Mouse (Mus musculus) ES-E14 (cell line): ENCODE data around the gene Olfr1020. TPM values are rescaled to one million over a fixed set of nuclear protein-coding genes. Genes with fewer than 3 reads are reported as not detected.

Experiments
- DNase-seq: peaks from one replicate; pipeline ENCODE4 v3.0.0-alpha.2; 2013; ENCODE audit warnings: low read depth, low spot score
- H3K27ac ChIP-seq: 2 replicates; pipeline ENCODE4 v1.5.1; 2012; ENCODE audit warnings: low read depth, mild to moderate bottlenecking, low read length, moderate library complexity, mixed read lengths; ENCODE audit not compliant: poor library complexity, insufficient read depth, severe bottlenecking
- H3K36me3 ChIP-seq: 2 replicates; pipeline ENCODE4 v1.6.1; 2012; ENCODE audit warnings: mild to moderate bottlenecking, low read length, moderate library complexity, mixed read lengths; ENCODE audit not compliant: control insufficient read depth, poor library complexity, insufficient read depth, severe bottlenecking
- H3K4me1 ChIP-seq, 2 experiments: fragments of 150-350 bp in 1 of 2; sonication (generic) in 1 of 2; 2 replicates each; pipeline ENCODE4 v1.6.1; 2012; ENCODE audit warnings: low read length in 2 of 2, mild to moderate bottlenecking in 1 of 2, mixed read lengths in 1 of 2; ENCODE audit not compliant: control insufficient read depth in 2 of 2, insufficient read depth in 2 of 2, poor library complexity in 1 of 2
- H3K4me3 ChIP-seq, 2 experiments: fragments of 150-350 bp in 1 of 2; sonication (generic) in 1 of 2; 2 replicates each; pipeline ENCODE4 v1.5.1; 2012; ENCODE audit warnings: low read length in 2 of 2, low read depth in 1 of 2, mild to moderate bottlenecking in 1 of 2, mixed read lengths in 1 of 2; ENCODE audit not compliant: insufficient read depth in 1 of 2, poor library complexity in 1 of 2, severe bottlenecking in 1 of 2
- H3K9ac ChIP-seq: 2 replicates; pipeline ENCODE4 v1.6.1; 2012; ENCODE audit warnings: low read depth, mild to moderate bottlenecking, low read length, mixed read lengths; ENCODE audit not compliant: poor library complexity, insufficient read depth, severe bottlenecking
- H3K9me3 ChIP-seq: fragments of 150-350 bp; sonication (generic); 2 replicates; pipeline ENCODE4 v1.6.1; 2012; ENCODE audit warnings: low read depth, mild to moderate bottlenecking, low read length; ENCODE audit not compliant: control insufficient read depth, insufficient read depth
- CHD2 ChIP-seq: IDR thresholded peaks from 2 replicates; pipeline ENCODE4 v1.6.1; 2014; ENCODE audit warnings: mild to moderate bottlenecking, low read depth, low read length, inconsistent platforms
- HCFC1 ChIP-seq: IDR thresholded peaks from 2 replicates; pipeline ENCODE4 v1.6.1; 2012; ENCODE audit warnings: low read length, inconsistent platforms, borderline replicate concordance; ENCODE audit not compliant: insufficient read depth
- MAFK ChIP-seq: IDR thresholded peaks from 2 replicates; pipeline ENCODE4 v1.6.1; 2014; ENCODE audit warnings: mild to moderate bottlenecking, low read depth, low read length, inconsistent platforms; ENCODE audit not compliant: insufficient read depth
- ZC3H11A ChIP-seq: IDR thresholded peaks from 2 replicates; pipeline ENCODE4 v1.6.1; 2012; ENCODE audit warnings: low read depth, mild to moderate bottlenecking, inconsistent platforms, low read length, borderline replicate concordance
- ZNF384 ChIP-seq: IDR thresholded peaks from 2 replicates; pipeline ENCODE4 v1.6.1; 2012; ENCODE audit warnings: low read depth, low read length, inconsistent platforms
- in situ Hi-C, 2 experiments: fragments of 600-800 bp; cut with MboI; formaldehyde crosslinking; loops; one replicate each; pipeline ENCODE4 v1.15.1; 2025; ENCODE audit warnings: low sequenced_read_pairs in 2 of 2, inconsistent platforms in 1 of 2; ENCODE audit not compliant: unreplicated experiment in 2 of 2
- total RNA-seq: library from RNA; depleted of rRNA; stranded (reverse); fragments of 300-350 nt; gene quantifications from 2 replicates; pipeline ENCODE4 v1.2.3, GENCODE M21; 2012; rRNA removed

The Olfr1020 gene
- total RNA-seq, result not detected in 2 replicates

DNA sequence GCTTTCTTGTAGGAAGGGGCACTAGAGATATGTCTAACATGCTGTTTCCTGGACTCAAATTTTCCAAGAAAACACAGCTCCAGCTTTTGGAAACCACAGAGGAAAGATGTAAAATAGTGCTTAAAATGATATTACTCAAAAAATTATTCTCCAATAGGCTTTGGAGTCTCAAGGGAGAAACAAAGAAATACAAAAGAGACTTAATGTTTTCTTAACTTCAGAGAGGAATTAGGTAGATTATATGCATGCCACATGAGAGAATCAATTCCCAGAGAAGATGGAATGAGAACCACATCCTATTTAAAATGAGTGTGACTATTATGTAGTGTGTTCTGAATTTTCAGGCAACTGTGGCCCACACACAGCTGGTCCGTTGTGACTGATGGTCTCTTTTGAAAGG is at the start of gene Olfr1020:
Gene Olfr1020, plus strand, starts transcription at position 301 of the 400 bp plus-strand sequence.
- TF ChIP-seq MAFK (no peak), HCFC1 (no peak), ZNF384 (no peak), ZC3H11A (no peak), CHD2 (no peak)
- Histone ChIP-seq H3K4me3 (no peak within 1 kb of the TSS), H3K9ac (no peak within 1 kb of the TSS), H3K9me3 (no peaks in the 10 kb centered on the region), H3K4me1 (no peaks in the 10 kb centered on the region), H3K36me3 (no peaks in the 10 kb centered on the region), H3K27ac (no peak within 1 kb of the TSS)
- DNase-seq, result no peak
- in situ Hi-C loops, result no loop called here

- Histone ChIP-seq H3K4me3 (no peak within 1 kb of the TSS), H3K36me3 (no peaks in the 10 kb centered on the region), H3K4me1 (no peaks in the 10 kb centered on the region), H3K9ac (no peak within 1 kb of the TSS), H3K9me3 (no peaks in the 10 kb centered on the region), H3K27ac (no peak within 1 kb of the TSS)
- no peak for TF ChIP-seq MAFK
- TF ChIP-seq ZNF384, result no peak
- no peak for TF ChIP-seq ZC3H11A
- no peak for TF ChIP-seq HCFC1
- no peak for TF ChIP-seq CHD2
- no peak for DNase-seq
- in situ Hi-C loops, result no loop called here
Measured at GRCm38 (mm10) chr2:85802444-85802843, 44.4 kb upstream of the Olfr1020 start, which contains the start of gene Olfr1016. Gene Olfr1016, minus strand, starts transcription at chr2:85802544.

GRCm38 (mm10) chr2:85804501-85804900 is 42.3 kb upstream of the Olfr1020 start:
- Histone ChIP-seq H3K4me3 (no peak overlapping the region), H3K4me1 (no peaks in the 10 kb centered on the region), H3K9ac (no peak overlapping the region), H3K9me3 (no peaks in the 10 kb centered on the region), H3K36me3 (no peaks in the 10 kb centered on the region), H3K27ac (no peak overlapping the region)
- no peak for TF ChIP-seq CHD2
- no peak for TF ChIP-seq MAFK
- TF ChIP-seq HCFC1, result no peak
- no peak for TF ChIP-seq ZNF384
- TF ChIP-seq ZC3H11A, result no peak
- in situ Hi-C loops, result no loop called here
- DNase-seq, result no peak

- Histone ChIP-seq H3K4me1 (no peaks in the 10 kb centered on the region), H3K9ac (no peak within 1 kb of the TSS), H3K4me3 (no peak within 1 kb of the TSS), H3K27ac (no peak within 1 kb of the TSS), H3K9me3 (no peaks in the 10 kb centered on the region), H3K36me3 (no peaks in the 10 kb centered on the region)
- TF ChIP-seq CHD2 (no peak), HCFC1 (no peak), ZC3H11A (no peak), MAFK (no peak), ZNF384 (no peak)
- in situ Hi-C loops, result no loop called here
- no peak for DNase-seq
Measured at GRCm38 (mm10) chr2:85818179-85818578, 28.7 kb upstream of the Olfr1020 start, which contains the start of gene Olfr1018. Gene Olfr1018, plus strand, starts transcription at chr2:85818479.

DNA sequence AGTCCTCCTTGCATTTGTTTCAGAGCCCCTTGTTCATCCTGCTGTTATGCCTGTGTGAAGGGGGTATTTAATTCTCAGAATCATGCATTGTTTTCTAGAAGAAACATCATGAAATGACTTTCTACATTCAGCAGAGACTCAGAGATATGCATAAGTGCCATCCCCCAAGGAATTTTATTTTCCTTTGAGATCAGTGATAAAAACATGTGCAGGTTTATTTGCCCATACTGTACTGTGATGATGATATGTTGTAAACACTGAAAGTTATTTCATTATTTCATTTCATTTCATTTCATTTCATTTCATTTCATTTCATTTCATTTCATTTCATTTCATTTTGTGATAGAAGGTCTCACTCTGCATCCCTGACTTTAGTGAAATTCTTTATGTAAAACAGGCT is 1.4 kb upstream of the Olfr1020 start, which contains the start of gene Olfr1019:
Gene Olfr1019, minus strand, starts transcription at position 101 of the 400 bp plus-strand sequence.
- no peak within 1 kb of the TSS for H3K27ac ChIP-seq
- no peaks in the 10 kb centered on the region for H3K4me1 ChIP-seq
- TF ChIP-seq MAFK (no peak), ZC3H11A (no peak), ZNF384 (no peak), CHD2 (no peak), HCFC1 (no peak)
- no peaks in the 10 kb centered on the region for H3K9me3 ChIP-seq
- no peaks in the 10 kb centered on the region for H3K36me3 ChIP-seq
- no peak for DNase-seq
- no peak within 1 kb of the TSS for H3K9ac ChIP-seq
- in situ Hi-C loops, result no loop called here
- H3K4me3 ChIP-seq, result no peak within 1 kb of the TSS
